Mouse (Mus musculus) retina, postnatal 1 day (tissue): ENCODE measurements around the gene Fam25c.
"Not testable (repeated sequence)": the region's sequence is repeated elsewhere in the genome, so short reads cannot be mapped to it uniquely, and the experiment has no call there.

ENCODE experiments used
- DNase-seq: peaks from one replicate; pipeline ENCODE4 v3.0.0-alpha.2; 2012

The Fam25c gene

DNA sequence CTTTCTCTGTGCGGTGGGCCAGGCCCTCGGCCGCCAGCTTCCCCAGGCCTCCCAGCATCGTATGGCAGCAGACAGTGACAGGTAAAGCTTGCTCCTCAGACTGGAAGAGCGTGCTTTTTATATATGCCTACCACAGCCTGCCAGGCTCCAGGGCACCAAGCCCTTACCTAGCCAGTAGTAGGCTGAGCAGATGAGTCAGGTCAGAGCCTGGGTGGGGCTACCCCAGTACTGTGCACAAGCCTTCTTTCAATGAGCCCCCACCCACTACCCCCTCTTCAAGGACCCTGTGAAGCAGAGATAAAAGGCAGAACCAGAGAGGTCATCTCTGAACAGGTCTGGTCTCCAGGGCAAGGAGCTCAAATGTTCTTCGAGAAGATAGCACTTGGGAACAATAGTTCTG, at the start of gene Fam25c:
Gene Fam25c (minus strand): TSS at position 133 of the 400 bp plus-strand sequence.
- DNase-seq: no peak

DNA sequence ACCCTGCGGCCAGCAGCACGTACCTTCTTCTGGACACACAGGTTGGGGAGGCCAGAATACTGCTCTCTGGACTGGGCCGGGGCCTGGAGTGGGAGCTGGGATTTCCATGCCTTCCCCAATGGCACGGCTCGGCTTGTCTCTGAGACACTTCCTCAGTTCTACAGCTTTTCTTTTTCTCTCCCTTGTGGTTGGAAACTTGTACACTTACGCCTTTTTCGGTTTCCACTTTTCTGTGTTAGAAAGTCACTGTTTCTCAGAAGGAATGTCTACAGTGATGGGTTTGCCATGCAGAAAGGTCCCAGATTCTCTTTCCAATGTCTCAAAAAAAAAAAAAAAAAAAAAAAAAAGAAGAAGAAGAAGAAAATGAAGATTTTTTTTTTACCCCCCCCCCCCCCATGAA, 48.2 kb upstream of the Fam25c start:
- DNase-seq: no peak

DNA sequence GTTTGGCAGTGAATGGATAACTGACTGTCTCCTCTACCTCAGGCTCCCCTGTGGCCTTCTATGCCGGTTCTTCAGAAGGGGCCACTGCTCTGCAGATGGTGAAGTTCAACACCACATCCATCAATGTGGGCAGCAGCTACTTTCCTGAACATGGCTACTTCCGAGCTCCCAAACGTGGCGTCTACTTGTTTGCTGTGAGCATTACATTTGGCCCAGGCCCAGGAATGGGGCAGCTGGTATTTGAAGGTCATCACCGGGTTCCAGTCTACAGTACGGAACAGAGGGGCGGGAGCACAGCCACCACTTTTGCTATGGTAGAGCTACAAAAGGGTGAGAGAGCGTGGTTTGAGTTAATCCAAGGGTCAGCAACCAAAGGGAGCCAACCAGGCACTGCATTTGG, 47.6 kb upstream of the Fam25c start:
- DNase-seq: no peak

DNA sequence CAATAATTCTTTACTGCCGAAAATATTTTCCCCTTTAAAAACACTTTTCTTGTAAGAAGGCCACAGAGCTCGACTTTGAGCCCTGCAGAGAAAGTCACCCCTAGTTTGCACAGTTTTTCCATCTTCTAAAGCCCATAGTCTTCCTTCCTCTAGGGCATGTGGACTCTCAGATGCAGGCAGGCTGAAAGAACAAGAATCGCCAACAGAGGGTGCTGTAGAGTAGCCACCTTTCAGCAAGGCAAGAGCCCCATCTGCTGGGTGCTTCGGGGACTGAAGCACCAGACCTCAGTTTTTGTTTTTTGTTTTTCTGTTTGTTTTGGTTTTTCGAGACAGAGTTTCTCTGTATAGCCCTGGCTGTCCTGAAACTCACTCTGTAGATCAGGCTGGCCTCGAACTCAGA, 45.9 kb upstream of the Fam25c start:
- DNase-seq: peak; percentile 82

DNA sequence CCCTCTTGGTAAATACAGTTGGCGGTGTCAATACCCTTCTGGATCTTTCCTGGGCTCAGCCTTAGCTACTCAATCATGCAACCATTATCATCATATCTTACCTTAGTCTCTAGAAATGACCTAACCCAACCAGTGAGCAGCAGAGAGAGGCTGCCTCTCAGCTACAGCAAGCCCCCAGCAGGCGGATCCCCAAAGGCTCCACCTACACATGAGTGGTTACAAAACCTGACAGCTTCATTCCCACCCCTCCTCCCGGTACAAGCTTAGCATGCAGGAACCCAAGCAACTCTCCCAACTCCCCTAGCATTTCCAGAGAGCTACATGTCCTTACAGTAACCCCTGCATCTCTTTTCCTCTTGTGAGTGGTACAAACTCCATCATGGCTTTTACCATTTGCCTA, 44.8 kb upstream of the Fam25c start:
- peak; percentile 17 for DNase-seq

DNA sequence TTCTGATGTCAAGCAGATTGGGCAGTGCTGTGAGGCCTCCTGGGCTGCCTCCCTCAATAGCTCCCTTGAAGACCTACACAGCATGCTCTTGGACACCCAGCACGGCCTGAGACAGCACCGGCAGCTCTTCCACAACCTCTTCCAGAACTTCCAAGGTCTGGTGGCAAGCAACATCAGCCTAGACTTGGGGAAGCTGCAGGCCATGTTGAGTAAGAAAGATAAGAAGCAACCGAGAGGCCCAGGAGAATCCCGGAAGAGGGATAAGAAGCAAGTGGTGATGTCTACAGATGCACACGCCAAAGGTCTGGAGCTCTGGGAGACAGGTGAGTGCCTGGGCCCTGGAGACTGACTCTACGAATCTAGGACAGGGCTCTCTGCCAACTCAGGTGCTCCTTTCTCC, 44.1 kb upstream of the Fam25c start:
- no peak for DNase-seq

DNA sequence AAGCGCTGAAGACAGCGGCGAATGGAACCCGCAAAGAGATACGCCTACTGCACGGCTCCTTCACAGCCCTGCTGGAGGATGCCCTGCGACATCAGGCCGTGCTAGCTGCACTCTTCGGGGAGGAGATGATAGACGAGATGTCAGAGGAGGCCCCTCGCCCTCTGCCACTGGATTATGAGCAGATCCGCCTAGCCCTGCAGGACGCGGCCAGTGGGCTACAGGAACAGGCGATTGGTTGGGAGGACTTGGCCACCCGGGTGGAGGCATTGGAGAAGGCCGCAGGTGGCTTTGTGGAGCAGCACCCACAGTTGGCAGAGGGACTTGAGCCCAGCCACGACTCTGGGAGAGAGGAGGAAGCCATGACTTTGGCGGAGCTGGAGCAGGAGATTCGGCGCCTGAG, 43.7 kb upstream of the Fam25c start:
- DNase-seq: no peak

DNA sequence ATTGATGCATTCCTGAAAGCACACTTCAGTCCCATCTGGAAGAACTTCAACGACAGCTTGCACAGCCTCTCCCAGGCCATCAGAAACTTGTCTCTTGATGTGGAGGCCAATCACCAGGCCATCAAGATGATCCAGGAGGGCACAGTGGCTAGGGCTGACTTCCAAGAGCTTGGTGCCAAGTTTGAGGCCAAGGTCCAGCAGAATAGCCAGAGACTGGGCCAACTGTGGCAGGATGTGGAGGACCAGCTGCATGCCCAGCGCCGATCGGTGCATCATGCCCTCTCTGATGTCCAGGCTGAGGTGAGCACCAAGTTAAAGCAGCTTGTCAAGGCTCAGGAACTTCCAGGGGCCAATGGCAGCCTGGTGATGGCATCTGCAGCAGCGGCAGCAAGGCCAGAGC, 42.6 kb upstream of the Fam25c start:
- no peak for DNase-seq

DNA sequence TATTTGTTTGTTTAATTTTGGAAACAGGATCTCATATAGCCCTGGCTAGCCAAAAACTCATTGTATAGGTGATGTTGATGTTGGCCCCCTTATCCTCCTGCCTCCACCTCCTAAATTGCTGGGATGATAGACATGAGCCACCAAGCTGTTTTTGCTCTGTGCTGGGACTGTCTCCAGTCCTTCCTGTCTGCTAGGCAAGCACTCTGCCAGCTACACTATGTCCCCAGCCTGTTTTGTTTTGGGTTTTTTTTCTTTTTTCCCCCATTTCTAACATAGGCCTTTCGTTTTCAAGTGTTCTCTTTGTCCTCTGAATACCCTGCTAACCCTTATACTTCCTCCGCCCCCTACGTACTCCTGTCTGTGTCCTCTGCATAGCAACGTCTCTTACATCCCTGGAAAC, 38.1 kb upstream of the Fam25c start:
- DNase-seq: no peak

DNA sequence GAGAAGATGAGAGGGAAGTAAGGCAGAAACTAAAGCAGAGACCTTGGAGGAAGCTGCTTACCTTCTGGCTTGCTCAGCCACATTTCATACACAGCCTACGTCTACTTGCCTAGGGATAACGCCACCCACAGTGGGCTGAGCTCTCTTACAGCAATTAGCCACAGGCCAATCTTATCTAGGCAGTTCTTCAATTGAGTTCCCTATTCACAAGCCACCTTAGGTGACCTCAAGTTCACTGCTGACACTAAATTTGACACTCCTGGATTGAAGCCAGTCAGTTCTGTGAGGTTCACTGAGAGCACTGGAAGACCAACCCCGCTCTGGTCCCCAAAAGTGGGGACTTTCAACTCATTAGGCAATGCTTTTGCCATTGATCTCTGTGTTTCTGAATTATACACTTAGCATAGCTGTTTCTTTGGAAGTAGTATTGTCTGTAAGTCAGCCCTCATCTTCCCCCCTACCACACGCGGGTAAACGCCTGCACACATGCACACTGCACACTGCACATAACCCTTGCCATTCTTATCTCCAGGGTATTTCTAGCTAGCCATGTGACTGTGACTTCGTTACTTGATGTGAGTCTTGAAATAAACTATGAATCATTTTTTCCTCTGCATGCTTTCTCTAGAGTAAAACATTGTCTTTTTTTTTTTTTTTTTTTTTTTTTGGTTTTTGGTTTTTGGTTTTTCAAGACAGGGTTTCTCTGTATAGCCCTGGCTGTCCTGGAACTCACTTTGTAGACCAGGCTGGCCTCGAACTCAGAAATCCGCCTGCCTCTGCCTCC, 27.9 kb upstream of the Fam25c start:
- no peak for DNase-seq

DNA sequence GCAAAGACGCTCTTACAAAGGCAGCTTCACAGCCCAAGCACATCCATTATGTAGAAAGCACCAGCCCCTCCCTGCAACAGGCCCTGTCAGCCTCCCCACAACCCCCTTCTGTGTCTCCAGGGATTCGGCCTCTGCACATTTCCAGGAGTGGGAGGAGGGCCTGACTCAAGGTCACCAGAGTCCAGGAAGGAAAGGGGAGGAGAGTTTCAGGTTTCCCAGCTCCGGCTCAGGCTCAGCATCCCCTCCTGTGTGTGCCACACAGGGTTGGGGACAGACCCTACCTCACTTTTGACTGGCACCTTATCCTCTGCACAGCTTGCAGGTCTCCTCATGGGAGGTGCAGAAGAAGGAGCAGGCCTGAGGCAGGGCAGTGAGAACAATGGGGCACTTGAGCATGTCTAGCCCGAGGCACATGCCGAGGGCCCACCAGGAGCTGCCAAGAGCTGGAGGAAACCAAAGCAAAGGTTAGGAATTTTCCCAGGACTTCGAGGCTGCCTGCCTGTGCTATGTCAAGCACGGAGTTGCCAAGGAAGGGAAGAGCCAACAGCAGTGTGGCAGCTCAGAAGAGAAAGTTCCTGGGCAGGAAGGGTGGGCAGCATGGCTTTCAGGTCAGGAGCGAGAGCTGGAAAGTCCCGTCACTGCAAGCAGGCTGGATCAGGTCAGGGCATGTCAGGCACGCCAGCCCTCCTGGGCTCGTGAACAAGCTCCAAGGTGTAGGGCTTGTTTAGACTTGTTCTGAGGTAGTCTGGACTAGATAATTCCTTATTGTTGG, 23.5 kb upstream of the Fam25c start:
- DNase-seq: peak; percentile 40

DNA sequence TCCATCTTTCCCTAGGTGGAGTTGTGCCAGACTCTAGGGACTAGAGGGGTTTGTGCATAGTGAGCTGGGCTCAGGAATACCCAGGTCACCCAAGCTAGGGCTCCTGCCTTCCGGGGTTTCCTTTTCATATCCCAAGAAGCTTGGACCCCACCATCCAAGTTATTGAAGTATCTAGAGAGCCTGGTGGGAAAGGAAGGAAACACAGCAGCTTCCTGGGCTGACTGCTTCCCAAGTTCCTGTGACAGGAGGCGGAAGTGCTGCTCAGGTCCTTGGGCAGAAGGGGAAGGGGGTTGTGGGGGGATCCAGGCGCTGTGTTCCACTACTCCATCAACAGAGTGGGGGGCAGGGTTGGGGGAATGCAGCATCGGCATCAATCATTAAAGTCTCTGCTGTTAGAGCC, 21.9 kb upstream of the Fam25c start:
- no peak for DNase-seq

DNA sequence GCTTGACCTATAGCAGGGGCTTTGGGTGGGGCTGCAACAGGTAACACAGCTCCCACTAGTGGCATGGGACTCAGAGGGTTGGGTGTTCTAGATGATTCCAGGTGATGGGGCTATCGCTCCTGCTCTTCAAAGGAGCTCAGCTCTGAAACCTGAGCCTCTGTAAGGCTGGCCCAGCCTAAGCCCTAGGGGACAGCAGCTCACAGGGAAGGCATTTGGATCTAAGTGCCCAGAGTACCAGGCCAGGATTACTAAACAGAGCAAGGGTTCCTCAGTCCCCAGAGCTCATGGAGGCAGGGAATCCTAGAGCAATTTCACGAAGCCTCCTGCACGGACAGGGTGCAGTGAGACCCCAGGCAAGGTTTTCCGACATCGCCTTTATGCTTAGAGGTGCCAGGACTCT, 20.7 kb upstream of the Fam25c start:
- DNase-seq: no peak

DNA sequence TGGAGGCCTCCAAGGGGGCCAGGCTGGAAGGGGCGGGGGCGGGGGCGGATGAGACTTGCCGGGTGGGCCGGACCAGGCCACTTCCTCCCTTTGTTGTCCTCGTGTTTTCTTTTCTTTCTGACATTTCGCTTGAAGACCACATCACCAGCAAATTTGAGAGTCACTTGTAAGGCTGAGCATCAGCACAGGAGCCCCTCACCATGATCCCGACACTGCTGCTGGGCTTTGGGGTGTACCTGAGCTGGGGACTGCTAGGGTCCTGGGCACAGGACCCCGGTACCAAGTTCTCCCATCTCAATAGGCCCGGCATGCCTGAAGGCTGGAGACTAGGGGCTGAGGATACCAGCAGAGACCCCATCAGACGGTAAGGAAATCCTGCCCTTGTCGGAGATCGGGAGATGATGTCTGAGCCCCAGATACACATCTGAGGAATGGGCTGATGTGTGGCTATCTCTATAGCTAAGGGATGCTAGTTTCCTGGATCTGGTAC, 20.2 kb upstream of the Fam25c start, which contains the start of gene Mmrn2:
Gene Mmrn2 (plus strand): TSS at position 51 of the 490 bp plus-strand sequence.
- DNase-seq: no peak

DNA sequence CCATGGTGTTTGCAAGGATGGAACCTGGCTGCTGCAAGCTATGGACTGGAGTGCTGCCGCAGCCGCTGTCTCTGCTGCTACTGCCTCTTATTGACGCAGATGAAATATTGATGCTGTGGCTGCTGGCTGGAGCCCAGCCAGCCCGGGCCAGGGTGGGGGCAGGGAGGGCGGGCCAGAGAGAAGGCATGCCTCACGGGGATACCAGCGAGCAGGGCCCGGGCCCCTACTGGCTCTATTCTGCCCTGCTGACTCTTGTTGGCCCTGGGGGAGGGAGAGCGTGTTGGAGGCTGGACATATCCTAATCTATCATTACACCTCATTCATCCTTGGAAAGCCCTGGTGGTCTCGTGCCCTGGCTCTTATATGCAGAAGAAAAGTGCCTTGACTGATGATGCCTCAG, 19.3 kb upstream of the Fam25c start, which contains the start of gene Sncg:
Gene Sncg (minus strand): TSS at position 213 of the 400 bp plus-strand sequence.
- peak; percentile 35 for DNase-seq

DNA sequence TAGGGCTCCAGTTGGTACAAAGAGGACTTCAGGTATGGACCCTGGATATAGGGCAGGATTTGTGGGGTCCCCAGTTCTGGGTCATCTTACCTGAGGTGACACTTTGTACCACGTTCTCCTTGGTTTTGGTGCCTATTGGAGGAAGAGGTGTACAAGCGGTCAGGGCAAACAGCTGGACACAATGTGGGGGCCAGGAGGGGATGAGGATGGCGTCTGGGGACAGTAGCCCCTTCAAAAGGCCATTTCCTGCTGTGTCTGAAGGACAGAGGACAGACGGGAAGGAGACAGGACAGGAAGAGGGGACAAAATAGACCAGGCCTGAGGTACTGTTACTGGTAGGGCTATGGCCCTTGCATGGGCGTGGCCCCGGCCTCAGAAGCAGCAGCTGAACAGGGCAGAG, 18.3 kb upstream of the Fam25c start:
- no peak for DNase-seq

DNA sequence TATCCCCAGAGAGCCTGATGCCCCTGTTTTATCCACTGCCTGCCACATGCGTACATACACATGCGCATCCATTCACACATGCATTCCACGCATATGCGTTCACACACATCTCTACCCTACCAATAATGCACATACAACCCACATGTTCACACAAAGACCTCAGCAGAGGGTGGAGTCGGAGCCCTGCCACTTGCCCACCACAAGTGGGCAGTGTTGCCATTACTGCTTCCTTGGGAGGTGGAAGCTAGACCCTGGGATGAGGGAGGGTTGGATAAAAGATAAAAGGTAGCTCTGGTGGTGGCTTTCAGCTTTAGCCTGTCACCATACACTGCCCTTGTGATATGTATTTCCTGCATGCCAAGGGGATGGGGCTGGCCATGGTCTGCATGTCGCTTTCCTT, 17.4 kb upstream of the Fam25c start:
- peak; percentile 64 for DNase-seq

DNA sequence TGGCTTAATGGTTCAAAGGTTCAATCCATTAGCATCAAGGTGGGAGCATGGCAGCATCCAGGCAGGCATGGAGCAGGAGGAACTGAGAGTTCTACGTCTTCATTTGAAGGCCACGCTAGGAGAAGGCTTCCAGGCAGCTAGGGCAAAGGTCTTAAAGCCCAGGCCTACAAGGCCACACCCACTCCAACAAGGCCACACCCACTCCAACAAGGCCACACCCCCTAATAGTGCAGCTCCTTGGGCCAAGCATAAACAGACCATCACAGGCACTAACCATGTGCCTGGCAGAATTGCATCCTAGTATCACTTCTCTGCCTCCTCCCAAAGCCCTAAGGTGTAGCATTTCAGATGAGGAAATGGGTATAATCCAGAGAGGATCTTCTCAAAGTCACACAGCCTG, 16.5 kb upstream of the Fam25c start:
- no peak for DNase-seq

DNA sequence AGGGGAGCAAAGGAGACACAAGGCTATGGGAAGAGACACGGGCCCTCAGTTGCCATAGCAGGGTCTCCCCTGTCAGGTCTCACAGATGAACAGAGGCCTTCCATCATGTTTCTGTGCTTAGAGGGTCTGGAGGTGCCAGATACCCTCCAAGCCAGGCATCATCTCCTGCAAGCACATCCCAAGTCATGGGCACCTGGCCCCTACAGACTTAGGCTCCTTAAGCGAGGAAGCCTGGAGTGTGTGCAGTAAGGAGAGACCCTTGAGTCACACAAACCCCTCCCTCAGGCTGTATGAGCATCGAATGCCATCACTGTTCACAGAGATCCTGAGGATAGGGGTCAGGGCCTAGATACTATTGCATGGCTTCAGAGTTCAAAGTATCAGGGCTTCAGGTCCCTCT, 15.7 kb upstream of the Fam25c start:
- no peak for DNase-seq

DNA sequence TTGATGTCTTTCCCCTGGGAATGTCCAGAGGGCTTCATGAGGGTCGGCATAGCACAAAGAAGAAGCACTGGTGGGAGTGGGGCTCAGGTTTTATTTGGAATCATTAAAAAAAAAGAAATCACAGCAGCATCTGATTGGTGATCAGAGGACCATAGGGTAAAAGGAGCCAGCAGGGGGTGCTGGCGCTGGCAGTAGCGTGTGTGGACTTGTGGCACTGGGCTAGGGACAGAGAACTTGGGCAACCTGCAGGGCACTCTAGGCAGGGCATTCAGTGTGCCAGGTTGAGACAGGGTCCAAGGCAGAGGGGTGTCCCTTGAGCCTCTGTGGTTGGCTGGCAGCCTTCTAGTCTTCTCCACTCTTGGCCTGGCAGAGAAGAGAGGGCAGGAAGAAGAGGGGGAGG, 15.0 kb upstream of the Fam25c start:
- DNase-seq: no peak

DNA sequence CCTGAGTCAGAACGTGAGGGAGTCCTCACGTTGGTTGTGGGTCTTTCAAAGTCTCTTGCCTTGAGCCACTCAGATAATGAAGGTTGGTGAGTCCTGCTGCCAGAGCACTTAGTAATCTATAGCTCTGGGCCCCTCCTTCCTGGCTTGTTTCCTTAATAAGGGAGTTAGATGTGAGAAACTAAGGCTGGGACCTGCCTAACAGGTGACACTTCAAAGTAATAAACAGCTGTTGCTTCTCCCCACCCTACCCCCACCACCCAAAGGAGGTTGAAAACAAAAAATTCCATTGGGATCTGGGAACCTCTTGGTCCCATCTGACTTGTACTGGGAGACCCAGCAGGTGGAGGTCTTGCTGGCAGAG, 9.9 kb upstream of the Fam25c start:
- no peak for DNase-seq

DNA sequence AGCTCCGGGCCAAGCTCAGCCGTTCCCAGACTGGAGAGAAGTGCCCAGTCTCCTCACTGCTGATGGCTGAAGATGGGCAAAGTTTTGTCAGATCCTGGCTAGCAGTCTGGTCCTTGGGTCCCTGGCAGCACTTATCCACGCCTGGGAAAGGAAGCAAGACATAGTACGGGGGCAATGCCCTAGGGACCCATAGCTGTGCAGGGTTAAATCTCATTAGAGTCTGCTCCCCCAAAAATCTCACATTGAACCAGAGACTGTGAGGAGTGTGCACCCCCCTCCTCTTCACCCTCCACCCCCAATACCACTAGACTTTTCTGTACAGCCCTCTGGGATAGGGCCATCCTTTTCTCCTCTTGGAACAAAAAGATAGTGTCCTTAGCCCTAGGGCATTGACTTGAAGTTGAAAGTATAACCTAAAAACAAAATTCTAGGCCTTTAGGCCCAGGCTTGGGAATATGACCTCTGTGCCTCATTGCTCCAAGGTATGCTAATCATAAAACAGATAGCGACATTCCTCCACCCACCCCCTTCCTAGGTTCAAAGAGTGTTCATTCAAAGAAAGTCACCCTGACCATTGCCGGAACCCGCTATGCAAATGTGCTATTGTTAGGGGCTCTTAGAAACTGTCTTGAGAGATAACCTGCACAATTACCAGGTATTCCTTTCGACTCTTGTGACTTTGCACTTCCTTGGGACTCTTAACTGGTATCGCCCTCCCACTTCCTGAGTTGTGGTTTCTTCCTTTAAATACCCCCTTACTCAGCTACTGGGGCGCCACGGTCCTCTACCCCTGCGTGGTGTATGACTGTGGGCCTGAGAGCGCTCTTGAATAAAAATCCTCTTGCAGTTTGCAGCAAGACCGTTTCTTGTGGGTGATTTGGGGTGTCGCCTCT, 9.3 kb upstream of the Fam25c start:
- not testable (repeated sequence) for DNase-seq
